ENCODE assay signal across 25 mouse cellular contexts in the genomic region with DNA sequence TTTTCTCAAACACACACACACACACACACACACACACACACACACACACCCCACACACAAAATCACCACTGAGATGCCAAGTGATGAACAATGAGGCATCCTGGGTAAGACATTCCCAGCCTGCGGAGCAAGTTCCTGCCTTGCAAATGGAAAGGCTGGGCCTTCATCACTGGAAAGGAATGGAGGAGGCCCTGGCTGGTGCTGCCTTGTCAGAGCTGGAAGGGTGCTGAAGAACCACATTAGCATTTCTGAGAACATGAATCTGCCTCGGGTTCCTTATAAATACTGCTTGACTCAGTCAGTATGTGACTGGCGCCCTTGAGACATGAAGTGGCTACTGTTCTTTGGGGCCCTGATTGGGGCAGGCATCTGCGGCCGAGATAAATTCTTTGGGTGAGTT. TPM values are rescaled to one million over a fixed set of nuclear protein-coding genes. Genes with fewer than 3 reads are reported as not detected.
DNase-seq lines count a peak whose midpoint lies in the region; ATAC-seq and TF ChIP-seq lines count a peak whose summit lies in the region.
"Had no signal": no experiment of that assay in that cellular context is flagged by ENCODE, and none has a peak within 500 bp of the region (broad histone marks: within the 10 kb centered on the region; RNA-seq: fewer than 3 reads in every experiment).

Gene Cpa4 (plus strand): TSS at position 301 of the 400 bp plus-strand sequence.

- H3K9me3 ChIP-seq in heart, embryonic 10.5 days = no peaks in the 10 kb centered on the region
- H3K9me3 ChIP-seq in heart, embryonic 11.5 days (replicated peaks; ENCODE audit: control insufficient read depth, low read length) = no peaks in the 10 kb centered on the region
- no peaks in the 10 kb centered on the region for H3K9me3 ChIP-seq in limb, embryonic 10.5 days (replicated peaks)
- H3K9me3 ChIP-seq: lung, embryonic 15.5 days; midbrain, embryonic 10.5 days; midbrain, embryonic 15.5 days had no signal

- no peak within 1 kb of the TSS for H3K4me3 ChIP-seq in heart, embryonic 10.5 days
- H3K4me3 ChIP-seq in heart, embryonic 11.5 days (ENCODE audit: low read depth, low read length) = no peak within 1 kb of the TSS
- H3K4me3 ChIP-seq in left cerebral cortex, adult 2 months = no peak within 1 kb of the TSS
- H3K4me3 ChIP-seq in limb, embryonic 10.5 days = no peak within 1 kb of the TSS
- H3K4me3 ChIP-seq: lung, embryonic 15.5 days; midbrain, embryonic 10.5 days; midbrain, embryonic 15.5 days had no signal

- H3K4me2 ChIP-seq in heart, embryonic 11.5 days = no peak within 1 kb of the TSS
- H3K4me2 ChIP-seq: liver, embryonic 11.5 days; lung, embryonic 15.5 days; midbrain, embryonic 15.5 days had no signal

- peaks cover 45% of the 10 kb centered on the region for H3K4me1 ChIP-seq in heart, embryonic 10.5 days
- H3K4me1 ChIP-seq in heart, embryonic 11.5 days (ENCODE audit: control insufficient read depth, insufficient read depth, low read length) = peaks cover 19% of the 10 kb centered on the region
- H3K4me1 ChIP-seq in limb, embryonic 10.5 days = peaks cover 10% of the 10 kb centered on the region

- H3K9ac ChIP-seq in heart, embryonic 11.5 days (ENCODE audit: low read depth, low read length) = no peak within 1 kb of the TSS
- H3K9ac ChIP-seq: lung, embryonic 15.5 days; midbrain, embryonic 15.5 days had no signal

- 68% methylated on average over 5 of the region's 5 CpGs for WGBS in heart, embryonic 10.5 days
- WGBS in heart, embryonic 11.5 days (ENCODE audit: insufficient replicate concordance) = 65% methylated on average over 5 of the region's 5 CpGs
- WGBS in limb, embryonic 10.5 days = 86% methylated on average over 5 of the region's 5 CpGs

- intact Hi-C loops in left cerebral cortex, adult 2 months (cut with DNase I) = no loop called here

- H3K27me3 ChIP-seq in heart, embryonic 10.5 days (ENCODE audit: insufficient read depth, poor library complexity, severe bottlenecking) = no peaks in the 10 kb centered on the region
- H3K27me3 ChIP-seq in heart, embryonic 11.5 days (ENCODE audit: control insufficient read depth, insufficient read depth, low read length) = no peaks in the 10 kb centered on the region
- H3K27me3 ChIP-seq in limb, embryonic 10.5 days (ENCODE audit: low read depth, poor library complexity, severe bottlenecking) = no peaks in the 10 kb centered on the region
- H3K27me3 ChIP-seq: lung, embryonic 15.5 days; midbrain, embryonic 15.5 days had no signal

- no peak for ATAC-seq in heart, embryonic 11.5 days (replicated peaks; ENCODE audit: insufficient number of reproducible peaks, low FRiP score, low TSS enrichment)
- ATAC-seq: CD4-positive, CD25-positive, alpha-beta regulatory T cell, adult 4 months; inflammation-experienced regulatory T-cells, adult 6 months; midbrain, embryonic 15.5 days had no signal

- H3K36me3 ChIP-seq in heart, embryonic 10.5 days = no peaks in the 10 kb centered on the region
- H3K36me3 ChIP-seq in heart, embryonic 11.5 days (ENCODE audit: control insufficient read depth, insufficient read depth, low read length) = 0 out of 2 replicates have a peak, but pooled peaks cover 2% of the 10 kb centered on the region
- H3K36me3 ChIP-seq in limb, embryonic 10.5 days = peaks cover 23% of the 10 kb centered on the region
- H3K36me3 ChIP-seq: lung, embryonic 15.5 days; midbrain, embryonic 10.5 days; midbrain, embryonic 15.5 days had no signal

- TF ChIP-seq CTCF in left cerebral cortex, adult 2 months (IDR thresholded peaks at IDR 0.05) = no peak

- H3K27ac ChIP-seq in heart, embryonic 10.5 days = peak within 1 kb of the TSS; percentile 71; the same call in 1 of the 2 replicates
- H3K27ac ChIP-seq in heart, embryonic 11.5 days (ENCODE audit: low read depth, low read length) = no peak within 1 kb of the TSS
- H3K27ac ChIP-seq in left cerebral cortex, adult 2 months = peak within 1 kb of the TSS; percentile 81
- H3K27ac ChIP-seq in limb, embryonic 10.5 days = peak within 1 kb of the TSS; percentile 46; the same call in 1 of the 2 replicates
- H3K27ac ChIP-seq: lung, embryonic 15.5 days; midbrain, embryonic 15.5 days had no signal

- DNase-seq in heart, embryonic 10.5 days (ENCODE audit: low spot score) = no peak
- no peak for DNase-seq in left cerebral cortex, adult 2 months (ENCODE audit: extremely low spot score in 1 of 2, low spot score in 2 of 2)
- DNase-seq in left cerebral cortex, adult 9 months (ENCODE audit: low spot score in 2 of 2) = no peak
- DNase-seq in limb, embryonic 10.5 days (ENCODE audit: low spot score) = no peak
- no peak for DNase-seq in adrenal gland, adult 2 months
- DNase-seq in layer of hippocampus, postnatal 25 days (ENCODE audit: extremely low spot score in 1 of 2, low spot score in 1 of 2) = no peak
- DNase-seq: cerebellum, adult 8-10 months; cerebellum, postnatal 25 days; gastrocnemius, postnatal 14 days; heart, postnatal 10 days; kidney, adult 11 months; kidney, postnatal 14 days; layer of hippocampus, adult 9-11 months; left cerebral cortex, postnatal 4 days had no signal

RNA-seq across cellular contexts. Expression of gene Cpa4, which starts in this region (rescaled TPM):
- 1.2 and 1.7 TPM in 2 replicates for polyA plus RNA-seq in heart, embryonic 10.5 days (2016; fragmentation: Nextera tagmentation; extraction: Ambion mirVana)
- polyA plus RNA-seq in heart, embryonic 11.5 days (2014; fragmentation: Nextera tagmentation; extraction: Ambion mirVana) = 2.4 TPM in 2 replicates
- under 1 TPM in 1 of 2 experiments, not detected in 1; 0.16 TPM for total RNA-seq in left cerebral cortex, adult 2 months (2021)
- polyA plus RNA-seq in limb, embryonic 10.5 days (2016; fragmentation: Nextera tagmentation; extraction: Ambion mirVana) = 1.1 and 1.4 TPM in 2 replicates
- 1 to 10 TPM; 1.6 to 2.1 TPM for total RNA-seq in adrenal gland, adult 2 months (2021)
- 0.94 and 1.1 TPM in 2 replicates for polyA plus RNA-seq in adrenal gland, adult 2 months (2012; rRNA removed)
- not detected for total RNA-seq in layer of hippocampus, postnatal 25 days (2021)
- total RNA-seq: granulocyte monocyte progenitor cell, adult 5-6 weeks; hematopoietic stem cell, adult 5-6 weeks; megakaryocyte progenitor cell, adult 5-6 weeks had no signal
- polyA plus RNA-seq: CD4-positive, CD25-positive, alpha-beta regulatory T cell, adult 4 months; inflammation-experienced regulatory T-cells, adult 6 months; testis, adult 2 months had no signal
